Mouse (Mus musculus) liver, embryonic 14.5 days (tissue): ENCODE measurements around the gene Msx1. TPM values are rescaled to one million over a fixed set of nuclear protein-coding genes. Genes with fewer than 3 reads are reported as not detected.
A peak's percentile ranks its signal among the peaks of the same experiment; 100 is the strongest.

Experiments used
- ATAC-seq: fragments of 200-750 bp; cut with Nextera tagmentation; 2 replicates; pipeline ENCODE4 v1.8.0; 2017; ENCODE audit warnings: moderate number of reproducible peaks, mild to moderate bottlenecking, moderate library complexity; ENCODE audit not compliant: insufficient read depth
- DNase-seq, 3 experiments: peaks; one replicate each; pipeline ENCODE4 v3.0.0-alpha.2; 2012 to 2013; ENCODE audit warnings: low read depth in 3 of 3, low spot score in 3 of 3
- H3K27ac ChIP-seq: fragments of 300-500 bp; sonication (generic); 2 replicates; pipeline ENCODE4 v1.5.1; 2014; ENCODE audit warnings: moderate library complexity, mild to moderate bottlenecking, control low read depth, inconsistent platforms
- H3K27me3 ChIP-seq: fragments of 300-500 bp; sonication (generic); 2 replicates; pipeline ENCODE4 v1.6.1; 2014; ENCODE audit warnings: mild to moderate bottlenecking, low read length, moderate library complexity; ENCODE audit not compliant: control insufficient read depth, insufficient read depth
- H3K36me3 ChIP-seq: fragments of 300-500 bp; sonication (generic); replicated peaks from 2 replicates; pipeline ENCODE4 v1.6.1; 2014; ENCODE audit warnings: low read depth; ENCODE audit not compliant: control insufficient read depth, insufficient read depth
- H3K4me1 ChIP-seq, 2 experiments: fragments of 200-500 bp in 1 of 2; fragments of 300-500 bp in 1 of 2; sonication (generic) in 1 of 2; replicated peaks; 2 replicates each; pipeline ENCODE4 v1.6.1; 2012 to 2014; ENCODE audit warnings: antibody characterized with exemption in 1 of 2, inconsistent platforms in 1 of 2, low read length in 1 of 2; ENCODE audit not compliant: control insufficient read depth in 2 of 2, insufficient read depth in 2 of 2
- H3K4me2 ChIP-seq: fragments of 300-500 bp; sonication (generic); 2 replicates; pipeline ENCODE4 v1.6.1; 2014; ENCODE audit warnings: low read depth, mild to moderate bottlenecking, control low read depth, moderate library complexity
- H3K4me3 ChIP-seq, 2 experiments: fragments of 200-500 bp in 1 of 2; fragments of 300-500 bp in 1 of 2; sonication (generic) in 1 of 2; 2 replicates each; pipeline ENCODE4 v1.5.1; 2012 to 2014; ENCODE audit warnings: low read depth in 2 of 2, low read length in 2 of 2, mild to moderate bottlenecking in 2 of 2, control low read depth in 1 of 2, inconsistent platforms in 1 of 2, moderate library complexity in 1 of 2; ENCODE audit not compliant: insufficient read depth in 1 of 2
- H3K9ac ChIP-seq: fragments of 300-500 bp; sonication (generic); replicated peaks from 2 replicates; pipeline ENCODE4 v1.6.1; 2014; ENCODE audit warnings: mild to moderate bottlenecking, control low read depth, moderate library complexity
- H3K9me3 ChIP-seq: fragments of 300-500 bp; sonication (generic); 2 replicates; pipeline ENCODE4 v1.6.1; 2016; ENCODE audit warnings: low read length, mixed read lengths; ENCODE audit not compliant: control insufficient read depth
- CTCF ChIP-seq: IDR thresholded peaks from 2 replicates; pipeline ENCODE4 v1.5.1; 2016; ENCODE audit warnings: antibody characterized with exemption, low read depth, control low read depth
- EP300 ChIP-seq: IDR thresholded peaks from 2 replicates; pipeline ENCODE4 v1.6.1; 2016; ENCODE audit warnings: antibody characterized with exemption, low read depth
- WGBS: fragments of 180-500 bp; shearing (Covaris S2); extraction: QIAGEN DNeasy Blood & Tissue Kit; methylation state at CpG from one replicate; pipeline ENCODE4 v1.1.7; 2014; ENCODE audit not compliant: insufficient replicate concordance; 5-methylcytosine and 5-hydroxymethylcytosine counted together
- polyA plus RNA-seq, 2 experiments: library from polyadenylated mRNA; depleted of rRNA in 1 of 2; stranded (reverse) in 1 of 2; unstranded in 1 of 2; fragments of >200 nt; fragmentation: Nextera tagmentation in 1 of 2; extraction: Ambion mirVana in 1 of 2; gene quantifications; 2 replicates each; pipeline versions ENCODE4 v1.2.1 to v1.2.3; 2012 to 2014

The Msx1 gene
- polyA plus RNA-seq, 2 experiments: 0.05 to 0.18 TPM

DNA sequence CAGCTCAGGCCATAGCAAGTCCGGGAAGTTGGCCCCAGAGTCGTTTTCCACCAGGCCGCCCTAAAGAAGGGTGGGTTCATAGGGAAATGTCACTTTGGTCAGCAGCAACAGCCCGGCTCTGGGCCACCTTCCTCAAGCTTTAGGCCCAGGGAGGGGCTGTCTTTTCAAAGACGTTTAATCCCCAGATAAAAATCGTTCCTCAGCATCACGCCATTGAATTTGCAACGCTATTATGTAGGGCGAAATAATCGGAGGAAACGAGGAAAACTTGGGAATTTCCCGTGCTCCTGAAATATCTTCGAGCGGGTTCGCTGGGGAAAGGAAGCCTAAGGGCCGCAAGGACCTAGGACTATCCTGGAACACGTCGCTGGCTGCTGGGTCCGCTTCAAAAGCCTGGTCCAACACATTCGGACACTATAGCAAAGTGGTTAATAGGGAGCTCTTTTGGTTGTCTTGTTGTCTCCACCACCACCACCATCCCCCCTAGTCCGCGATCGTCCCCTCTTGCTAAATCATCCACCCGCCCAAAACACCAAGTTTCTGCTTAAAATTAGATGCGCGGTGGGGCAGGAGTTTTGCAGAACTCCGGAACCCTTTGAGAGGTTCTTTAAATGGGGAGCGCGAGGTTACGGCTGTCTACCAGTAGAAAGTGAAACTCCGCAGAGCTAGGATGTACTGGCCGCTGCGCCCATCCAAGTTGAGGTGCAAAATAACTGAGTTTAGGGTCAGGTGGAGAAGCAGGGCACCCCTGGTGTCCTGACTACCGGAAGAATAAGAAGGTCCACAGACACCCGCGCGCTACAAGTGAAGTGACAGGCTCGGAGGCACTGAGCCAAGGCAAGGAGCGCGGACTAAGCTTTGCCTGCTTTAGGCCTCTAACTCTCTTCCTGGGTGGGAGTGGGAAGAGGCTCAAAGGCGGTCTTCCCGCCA lies 1.3 kb downstream of the Msx1 start:
- under 1% methylated on average over 42 of the region's 42 CpGs for WGBS
- no peak for ATAC-seq
- no peak overlapping the region for H3K9ac ChIP-seq

GRCm38 (mm10) chr5:37822116-37822707 lies 2.2 kb downstream of the Msx1 start:
- DNase-seq: no peak
- no peak overlapping the region for H3K4me3 ChIP-seq
- no peaks in the 10 kb centered on the region for H3K36me3 ChIP-seq
- no peak for ATAC-seq
- H3K27ac ChIP-seq: no peak overlapping the region
- TF ChIP-seq EP300 (no peak), CTCF (no peak)
- no peaks in the 10 kb centered on the region for H3K4me1 ChIP-seq
- no peak overlapping the region for H3K4me2 ChIP-seq
- peaks cover 99% of the 10 kb centered on the region for H3K27me3 ChIP-seq
- H3K9ac ChIP-seq: no peak overlapping the region
- no peaks in the 10 kb centered on the region for H3K9me3 ChIP-seq
- WGBS: 13% methylated on average over 11 of the region's 11 CpGs

More for the DNA sequence above, 1.3 kb downstream of the Msx1 start:
- H3K4me3 ChIP-seq: peak overlapping the region; percentile 35 to 36; a peak in 3 of 4 replicates
- H3K4me1 ChIP-seq: no peaks in the 10 kb centered on the region
- no peak overlapping the region for H3K27ac ChIP-seq
- DNase-seq: no peak
- peak overlapping the region; percentile 50 for H3K4me2 ChIP-seq
- H3K36me3 ChIP-seq: no peaks in the 10 kb centered on the region
- H3K27me3 ChIP-seq: peaks cover 99% of the 10 kb centered on the region
- no peaks in the 10 kb centered on the region for H3K9me3 ChIP-seq
- TF ChIP-seq EP300: no peak
- no peak for TF ChIP-seq CTCF

GRCm38 (mm10) chr5:37821111-37821601 lies 3.2 kb downstream of the Msx1 start:
- Histone ChIP-seq H3K27ac (no peak overlapping the region), H3K4me3 (no peak overlapping the region), H3K27me3 (peaks cover 99% of the 10 kb centered on the region), H3K9me3 (no peaks in the 10 kb centered on the region), H3K4me2 (no peak overlapping the region), H3K36me3 (no peaks in the 10 kb centered on the region), H3K4me1 (no peaks in the 10 kb centered on the region), H3K9ac (no peak overlapping the region)
- ATAC-seq (no peak), DNase-seq (no peak)
- 10% methylated on average over 27 of the region's 27 CpGs for WGBS
- TF ChIP-seq EP300: no peak
- TF ChIP-seq CTCF: no peak

GRCm38 (mm10) chr5:37820689-37821088 lies 3.7 kb downstream of the Msx1 start:
- no peaks in the 10 kb centered on the region for H3K36me3 ChIP-seq
- H3K27ac ChIP-seq: no peak overlapping the region
- H3K9ac ChIP-seq: no peak overlapping the region
- H3K4me1 ChIP-seq: no peaks in the 10 kb centered on the region
- WGBS: 29% methylated on average over 8 of the region's 8 CpGs
- TF ChIP-seq EP300: no peak
- no peak for TF ChIP-seq CTCF
- DNase-seq (no peak), ATAC-seq (no peak)
- H3K4me3 ChIP-seq: no peak overlapping the region
- H3K4me2 ChIP-seq: no peak overlapping the region
- peaks cover 98% of the 10 kb centered on the region for H3K27me3 ChIP-seq
- H3K9me3 ChIP-seq: no peaks in the 10 kb centered on the region

DNA sequence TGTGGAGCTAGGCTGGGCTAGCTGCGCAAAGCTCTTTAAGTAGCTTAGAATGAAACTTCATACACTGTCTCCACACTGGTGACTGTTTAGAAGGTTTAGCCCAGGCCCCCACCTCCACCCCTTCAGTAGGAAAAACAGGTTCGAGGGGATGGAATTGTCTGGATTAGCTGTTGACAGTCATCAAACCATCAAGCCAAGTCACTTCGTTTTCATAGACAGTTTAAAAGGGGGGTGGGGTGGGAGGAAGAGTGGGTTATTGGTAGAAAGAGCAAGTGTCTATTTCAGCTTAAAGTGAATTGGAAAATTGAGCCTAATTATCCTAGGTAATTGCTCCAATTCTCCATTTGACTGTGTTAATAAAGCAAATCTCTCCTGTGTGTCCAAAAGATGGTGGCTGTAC lies 4.4 kb downstream of the Msx1 start:
- Histone ChIP-seq H3K4me2 (no peak overlapping the region), H3K9me3 (no peaks in the 10 kb centered on the region), H3K4me1 (no peaks in the 10 kb centered on the region), H3K4me3 (no peak overlapping the region), H3K27me3 (peaks cover 97% of the 10 kb centered on the region), H3K9ac (no peak overlapping the region), H3K27ac (no peak overlapping the region), H3K36me3 (no peaks in the 10 kb centered on the region)
- WGBS: 20% methylated on average over 3 of the region's 3 CpGs
- DNase-seq: no peak
- ATAC-seq: no peak
- TF ChIP-seq CTCF (no peak), EP300 (no peak)
